Mouse (Mus musculus): ENCODE results near the gene Ptgdr2. TPM values are rescaled to one million over a fixed set of nuclear protein-coding genes. Genes with fewer than 3 reads are reported as not detected.

Gene Ptgdr2
- polyA plus RNA-seq (2015; fragmentation: Nextera tagmentation; extraction: Ambion mirVana): not detected in 2 replicates

- no peak for ATAC-seq
- Histone ChIP-seq H3K4me3 (ENCODE audit: low read depth, low read length) (no peak within 1 kb of the TSS), H3K9ac (ENCODE audit: low read depth, low read length) (no peak within 1 kb of the TSS), H3K36me3 (ENCODE audit: control insufficient read depth, insufficient read depth) (peaks cover 6% of the 10 kb centered on the region), H3K27ac (ENCODE audit: low read depth, low read length) (no peak within 1 kb of the TSS), H3K4me2 (replicated peaks; ENCODE audit: low read depth) (no peak within 1 kb of the TSS), H3K27me3 (replicated peaks; ENCODE audit: control insufficient read depth, insufficient read depth, low read length) (no peaks in the 10 kb centered on the region), H3K9me3 (ENCODE audit: control insufficient read depth) (no peaks in the 10 kb centered on the region), H3K4me1 (replicated peaks; ENCODE audit: control insufficient read depth, insufficient read depth, low read length) (no peaks in the 10 kb centered on the region; the same call in 1 of the 2 replicates)
- WGBS: 32% methylated on average over 5 of the region's 5 CpGs
- no peak for TF ChIP-seq CTCF (IDR thresholded peaks at IDR 0.05; ENCODE audit: low read depth)
These were observed at the start of gene Ptgdr2 for GRCm38 (mm10) chr19:10937110-10937563. TSS of gene Ptgdr2 (plus strand) at chr19:10937160.

GRCm38 (mm10) chr19:10892201-10892600 is 44.8 kb upstream of the Ptgdr2 start:
- Histone ChIP-seq H3K9ac (ENCODE audit: low read depth, low read length) (no peak overlapping the region), H3K4me3 (ENCODE audit: low read depth, low read length) (no peak overlapping the region), H3K4me1 (replicated peaks; ENCODE audit: control insufficient read depth, insufficient read depth, low read length) (0 out of 2 replicates have a peak, but pooled peaks cover 5% of the 10 kb centered on the region), H3K9me3 (ENCODE audit: control insufficient read depth) (no peaks in the 10 kb centered on the region), H3K27me3 (replicated peaks; ENCODE audit: control insufficient read depth, insufficient read depth, low read length) (no peaks in the 10 kb centered on the region), H3K36me3 (ENCODE audit: control insufficient read depth, insufficient read depth) (no peaks in the 10 kb centered on the region), H3K27ac (ENCODE audit: low read depth, low read length) (no peak overlapping the region), H3K4me2 (replicated peaks; ENCODE audit: low read depth) (no peak overlapping the region)
- WGBS: 86% methylated on average over 3 of the region's 3 CpGs
- TF ChIP-seq CTCF (IDR thresholded peaks at IDR 0.05; ENCODE audit: low read depth): no peak
- ATAC-seq: no peak

GRCm38 (mm10) chr19:10895016-10895528 is 41.9 kb upstream of the Ptgdr2 start, which contains the start of gene Prpf19:
TSS of gene Prpf19 (plus strand) at chr19:10895231.
- Histone ChIP-seq H3K9ac (ENCODE audit: low read depth, low read length) (peak within 1 kb of the TSS; percentile 75), H3K4me2 (replicated peaks; ENCODE audit: low read depth) (peak within 1 kb of the TSS; percentile 68), H3K27ac (ENCODE audit: low read depth, low read length) (peak within 1 kb of the TSS; percentile 89), H3K4me1 (replicated peaks; ENCODE audit: control insufficient read depth, insufficient read depth, low read length) (0 out of 2 replicates have a peak, but pooled peaks cover 5% of the 10 kb centered on the region), H3K27me3 (replicated peaks; ENCODE audit: control insufficient read depth, insufficient read depth, low read length) (no peaks in the 10 kb centered on the region), H3K36me3 (ENCODE audit: control insufficient read depth, insufficient read depth) (peaks cover 24% of the 10 kb centered on the region), H3K4me3 (ENCODE audit: low read depth, low read length) (peak within 1 kb of the TSS; percentile 66), H3K9me3 (ENCODE audit: control insufficient read depth) (no peaks in the 10 kb centered on the region)
- peak; percentile 24 for TF ChIP-seq CTCF (IDR thresholded peaks at IDR 0.05; ENCODE audit: low read depth)
- under 1% methylated on average over 43 of the region's 43 CpGs for WGBS
- ATAC-seq: peak; percentile 93

GRCm38 (mm10) chr19:10895708-10896107 is 41.3 kb upstream of the Ptgdr2 start:
- TF ChIP-seq CTCF (IDR thresholded peaks at IDR 0.05; ENCODE audit: low read depth): no peak
- Histone ChIP-seq H3K9ac (ENCODE audit: low read depth, low read length) (peak overlapping the region; percentile 75), H3K4me1 (replicated peaks; ENCODE audit: control insufficient read depth, insufficient read depth, low read length) (0 out of 2 replicates have a peak, but pooled peaks cover 5% of the 10 kb centered on the region), H3K9me3 (ENCODE audit: control insufficient read depth) (no peaks in the 10 kb centered on the region), H3K4me3 (ENCODE audit: low read depth, low read length) (peak overlapping the region; percentile 66), H3K4me2 (replicated peaks; ENCODE audit: low read depth) (peak overlapping the region; percentile 68), H3K36me3 (ENCODE audit: control insufficient read depth, insufficient read depth) (peaks cover 30% of the 10 kb centered on the region), H3K27ac (ENCODE audit: low read depth, low read length) (peak overlapping the region; percentile 89), H3K27me3 (replicated peaks; ENCODE audit: control insufficient read depth, insufficient read depth, low read length) (no peaks in the 10 kb centered on the region)
- under 1% methylated on average over 16 of the region's 16 CpGs for WGBS
- no peak for ATAC-seq

- no peak overlapping the region for H3K4me3 ChIP-seq (ENCODE audit: low read depth, low read length)
- H3K4me1 ChIP-seq (replicated peaks; ENCODE audit: control insufficient read depth, insufficient read depth, low read length): 0 out of 2 replicates have a peak, but pooled peaks cover 5% of the 10 kb centered on the region
- H3K27ac ChIP-seq (ENCODE audit: low read depth, low read length): no peak overlapping the region
- no peak for ATAC-seq
- H3K27me3 ChIP-seq (replicated peaks; ENCODE audit: control insufficient read depth, insufficient read depth, low read length): no peaks in the 10 kb centered on the region
- H3K9ac ChIP-seq (ENCODE audit: low read depth, low read length): no peak overlapping the region
- peaks cover 42% of the 10 kb centered on the region for H3K36me3 ChIP-seq (ENCODE audit: control insufficient read depth, insufficient read depth)
- TF ChIP-seq CTCF (IDR thresholded peaks at IDR 0.05; ENCODE audit: low read depth): no peak
- H3K9me3 ChIP-seq (ENCODE audit: control insufficient read depth): no peaks in the 10 kb centered on the region
- peak overlapping the region; percentile 68 for H3K4me2 ChIP-seq (replicated peaks; ENCODE audit: low read depth)
- 51% methylated on average over 7 of the region's 7 CpGs for WGBS
These were observed 40.1 kb upstream of the Ptgdr2 start for GRCm38 (mm10) chr19:10896849-10897248.

- ATAC-seq: no peak
- TF ChIP-seq CTCF (IDR thresholded peaks at IDR 0.05; ENCODE audit: low read depth): no peak
- no peak overlapping the region for H3K27ac ChIP-seq (ENCODE audit: low read depth, low read length)
- H3K4me3 ChIP-seq (ENCODE audit: low read depth, low read length): no peak overlapping the region
- 73% methylated on average over 8 of the region's 8 CpGs for WGBS
- H3K4me1 ChIP-seq (replicated peaks; ENCODE audit: control insufficient read depth, insufficient read depth, low read length): 0 out of 2 replicates have a peak, but pooled peaks cover 5% of the 10 kb centered on the region
- H3K27me3 ChIP-seq (replicated peaks; ENCODE audit: control insufficient read depth, insufficient read depth, low read length): no peaks in the 10 kb centered on the region
- H3K36me3 ChIP-seq (ENCODE audit: control insufficient read depth, insufficient read depth): peaks cover 48% of the 10 kb centered on the region
- no peak overlapping the region for H3K4me2 ChIP-seq (replicated peaks; ENCODE audit: low read depth)
- H3K9me3 ChIP-seq (ENCODE audit: control insufficient read depth): no peaks in the 10 kb centered on the region
- no peak overlapping the region for H3K9ac ChIP-seq (ENCODE audit: low read depth, low read length)
These were observed 39.5 kb upstream of the Ptgdr2 start for GRCm38 (mm10) chr19:10897491-10897890.
